In the genomic region with DNA sequence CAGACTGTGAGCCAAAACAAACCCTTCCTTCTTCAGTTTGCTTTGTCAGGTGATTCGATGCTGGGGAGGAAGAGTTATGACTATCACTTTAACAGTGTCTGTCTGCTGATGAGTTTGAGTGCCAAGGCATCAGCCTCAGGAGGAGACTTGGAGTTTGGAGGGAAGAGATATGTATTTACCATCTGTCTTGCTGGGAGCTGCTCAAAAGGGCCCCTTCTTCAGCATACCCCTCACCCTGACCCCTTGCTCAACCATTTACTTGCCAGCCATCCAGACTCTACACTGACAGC, we compare ENCODE assay signal across 17 mouse cellular contexts. TPM values are rescaled to one million over a fixed set of nuclear protein-coding genes. Genes with fewer than 3 reads are reported as not detected.
DNase-seq lines count a peak whose midpoint lies in the region; ATAC-seq and TF ChIP-seq lines count a peak whose summit lies in the region.
"Had no signal": no experiment of that assay in that cellular context is flagged by ENCODE, and none has a peak within 500 bp of the region (broad histone marks: within the 10 kb centered on the region; RNA-seq: fewer than 3 reads in every experiment).

No protein-coding gene starts in this region.

- H3K27ac ChIP-seq in liver, embryonic 11.5 days (ENCODE audit: low read depth, low read length): peak overlapping the region; percentile 57
- H3K27ac ChIP-seq in bone marrow, adult 2 months (ENCODE audit: control insufficient read depth, insufficient read depth, low read depth, low read length, poor library complexity): peak overlapping the region; percentile 77
- H3K27ac ChIP-seq in liver, postnatal 0 days (ENCODE audit: low read depth): peak overlapping the region; percentile 74
- H3K27ac ChIP-seq: embryonic facial prominence, embryonic 15.5 days; limb, embryonic 10.5 days; midbrain, embryonic 12.5 days had no signal

- peak; percentile 42 for ATAC-seq in liver, embryonic 11.5 days (replicated peaks; ENCODE audit: low FRiP score)
- ATAC-seq in erythroblast, adult 5-6 weeks (replicated peaks; ENCODE audit: low FRiP score, poor library complexity, severe bottlenecking): peak; percentile 70
- ATAC-seq in liver, postnatal 0 days: peak; percentile 44
- ATAC-seq: forebrain, postnatal 0 days; lung, postnatal 0 days had no signal

- DNase-seq in liver, embryonic 11.5 days (ENCODE audit: low spot score): no peak
- DNase-seq in liver: no peak
- DNase-seq in liver, postnatal 0 days: no peak
- no peak for DNase-seq in thymus, postnatal 4 days
- no peak for DNase-seq in layer of hippocampus, postnatal 25 days (ENCODE audit: extremely low spot score in 1 of 2, low spot score in 1 of 2)
- DNase-seq: cerebellum, postnatal 10 days; embryo, embryonic 11 days; forebrain, postnatal 0 days; kidney, adult 8-10 months had no signal

- H3K4me2 ChIP-seq in liver, embryonic 11.5 days: peak overlapping the region; percentile 61
- H3K4me2 ChIP-seq in liver, postnatal 0 days (ENCODE audit: low read depth, low read length): peak overlapping the region; percentile 53
- H3K4me2 ChIP-seq: embryonic facial prominence, embryonic 15.5 days; midbrain, embryonic 12.5 days had no signal

- TF ChIP-seq POLR2A in bone marrow, adult 2 months (IDR thresholded peaks at IDR 0.05; ENCODE audit: borderline replicate concordance, control insufficient read depth, low read depth, low read length): no peak

- H3K27me3 ChIP-seq in liver, embryonic 11.5 days (replicated peaks; ENCODE audit: control insufficient read depth, insufficient read depth, low read length): no peaks in the 10 kb centered on the region
- no peaks in the 10 kb centered on the region for H3K27me3 ChIP-seq in liver, postnatal 0 days (ENCODE audit: insufficient read depth, low read length)
- H3K27me3 ChIP-seq: embryonic facial prominence, embryonic 15.5 days; midbrain, embryonic 12.5 days had no signal

- 44% methylated on average over 1 of the region's 1 CpGs for WGBS in liver, embryonic 11.5 days
- WGBS in bone marrow, adult 2 months: 44% methylated on average over 1 of the region's 1 CpGs
- WGBS in liver, postnatal 0 days (ENCODE audit: insufficient replicate concordance): 17% methylated on average over 1 of the region's 1 CpGs

- no peak for TF ChIP-seq CTCF in bone marrow, adult 2 months (IDR thresholded peaks at IDR 0.05; ENCODE audit: control insufficient read depth, insufficient read depth, low read length)
- TF ChIP-seq CTCF in liver, postnatal 0 days (IDR thresholded peaks at IDR 0.05; ENCODE audit: low read depth): no peak

- peaks cover 53% of the 10 kb centered on the region for H3K4me1 ChIP-seq in liver, embryonic 11.5 days (replicated peaks; ENCODE audit: control insufficient read depth, insufficient read depth, low read length)
- peaks cover 4% of the 10 kb centered on the region; the same call in 1 of the 2 replicates for H3K4me1 ChIP-seq in bone marrow, adult 2 months (ENCODE audit: control insufficient read depth, insufficient read depth, low read length)
- H3K4me1 ChIP-seq in liver, postnatal 0 days (ENCODE audit: insufficient read depth): peaks cover 61% of the 10 kb centered on the region

- H3K36me3 ChIP-seq in liver, embryonic 11.5 days (ENCODE audit: control insufficient read depth, insufficient read depth, low read length): no peaks in the 10 kb centered on the region
- H3K36me3 ChIP-seq in liver, postnatal 0 days (replicated peaks; ENCODE audit: insufficient read depth, low read length): no peaks in the 10 kb centered on the region
- H3K36me3 ChIP-seq: embryonic facial prominence, embryonic 15.5 days; limb, embryonic 10.5 days; midbrain, embryonic 12.5 days had no signal

- no peak for TF ChIP-seq EP300 in liver, postnatal 0 days (IDR thresholded peaks at IDR 0.05; ENCODE audit: low read depth)

- peak overlapping the region; percentile 1; the same call in 1 of the 2 replicates for H3K4me3 ChIP-seq in liver, embryonic 11.5 days (ENCODE audit: low read depth, low read length)
- peak overlapping the region; percentile 33 for H3K4me3 ChIP-seq in bone marrow, adult 2 months (replicated peaks; ENCODE audit: control insufficient read depth, low read depth, low read length)
- peak overlapping the region; percentile 24 for H3K4me3 ChIP-seq in liver, postnatal 0 days (ENCODE audit: low read depth, low read length)
- H3K4me3 ChIP-seq: embryonic facial prominence, embryonic 15.5 days; limb, embryonic 10.5 days; midbrain, embryonic 12.5 days; myocyte had no signal

- no peaks in the 10 kb centered on the region for H3K9me3 ChIP-seq in liver, embryonic 11.5 days (ENCODE audit: control insufficient read depth, low read length)
- H3K9me3 ChIP-seq in liver, postnatal 0 days (ENCODE audit: low read length): no peaks in the 10 kb centered on the region
- H3K9me3 ChIP-seq: embryonic facial prominence, embryonic 15.5 days; limb, embryonic 10.5 days; midbrain, embryonic 12.5 days had no signal

- peak overlapping the region; percentile 66 for H3K9ac ChIP-seq in liver, embryonic 11.5 days (ENCODE audit: low read depth, low read length)
- peak overlapping the region; percentile 49 for H3K9ac ChIP-seq in liver, postnatal 0 days (replicated peaks)
- H3K9ac ChIP-seq: embryonic facial prominence, embryonic 15.5 days; forebrain, postnatal 0 days; midbrain, embryonic 12.5 days had no signal

RNA-seq across cellular contexts. Expression of a gene that starts 9.6 kb away (rescaled TPM):
- polyA plus RNA-seq in liver, embryonic 11.5 days (2014; fragmentation: Nextera tagmentation; extraction: Ambion mirVana): 35.5 and 36.1 TPM in 2 replicates
- 14.9 and 20.9 TPM in 2 replicates for polyA plus RNA-seq in bone marrow, adult 2 months (2011; ENCODE audit: insufficient read depth, insufficient read length, low replicate concordance, missing spikeins)
- 32.1 and 35.5 TPM in 2 replicates for total RNA-seq in erythroblast, adult 5-6 weeks (2015; ENCODE audit: low replicate concordance)
- 54.5 and 59.6 TPM in 2 replicates for total RNA-seq in erythroblast, adult 5-6 weeks (2017; ENCODE audit: low replicate concordance)
- polyA plus RNA-seq in liver, postnatal 0 days (2015; fragmentation: Nextera tagmentation; extraction: Ambion mirVana): 14.8 and 17.3 TPM in 2 replicates
- total RNA-seq in layer of hippocampus, postnatal 25 days (2021): 100 to 1,000 TPM; 186 to 189 TPM

RNA-seq across cellular contexts. Expression of a gene that starts 24.7 kb away (rescaled TPM):
- polyA plus RNA-seq in liver, embryonic 11.5 days (2014; fragmentation: Nextera tagmentation; extraction: Ambion mirVana): 2.9 TPM in 2 replicates
- 10.0 and 10.2 TPM in 2 replicates for polyA plus RNA-seq in bone marrow, adult 2 months (2011; ENCODE audit: insufficient read depth, insufficient read length, low replicate concordance, missing spikeins)
- 2.3 TPM in 1 of 2 replicates, not detected in the other for total RNA-seq in erythroblast, adult 5-6 weeks (2015; ENCODE audit: low replicate concordance)
- 3.5 and 6.5 TPM in 2 replicates for total RNA-seq in erythroblast, adult 5-6 weeks (2017; ENCODE audit: low replicate concordance)
- polyA plus RNA-seq in liver, postnatal 0 days (2015; fragmentation: Nextera tagmentation; extraction: Ambion mirVana): 112 and 113 TPM in 2 replicates
- 10 to 100 TPM; 10.1 to 13.5 TPM for total RNA-seq in layer of hippocampus, postnatal 25 days (2021)
- total RNA-seq: neutrophil, adult 5-6 weeks had no signal

Comparison
In these comparisons a context has a peak if more than half of its experiments do, and no peak if none do; other contexts are left out.
1. RNA of a gene that starts 24.7 kb away (polyA plus RNA-seq): 112 to 113 TPM in liver, postnatal 0 days; 10.0 to 10.2 TPM in bone marrow, adult 2 months and 2.9 TPM in liver, embryonic 11.5 days; every median in the first group is over 10 times any median in the second.
2. Peak in every context shown above with its lines, with median percentiles within 50 percentile points of each other: ATAC-seq, H3K27ac ChIP-seq and H3K4me3 ChIP-seq.